Mouse (Mus musculus) spleen, postnatal 14 days (tissue): Measurements from ENCODE around the gene Oxsr1.
A peak's percentile ranks its signal among the peaks of the same experiment; 100 is the strongest.
"Not testable (repeated sequence)": the region's sequence is repeated elsewhere in the genome, so short reads cannot be mapped to it uniquely, and the experiment has no call there.

ENCODE experiments used
- DNase-seq, 2 experiments: peaks; one replicate each; pipeline ENCODE4 v3.0.0; 2021 to 2022; ENCODE audit warnings: low spot score in 2 of 2

Oxsr1 gene

DNA sequence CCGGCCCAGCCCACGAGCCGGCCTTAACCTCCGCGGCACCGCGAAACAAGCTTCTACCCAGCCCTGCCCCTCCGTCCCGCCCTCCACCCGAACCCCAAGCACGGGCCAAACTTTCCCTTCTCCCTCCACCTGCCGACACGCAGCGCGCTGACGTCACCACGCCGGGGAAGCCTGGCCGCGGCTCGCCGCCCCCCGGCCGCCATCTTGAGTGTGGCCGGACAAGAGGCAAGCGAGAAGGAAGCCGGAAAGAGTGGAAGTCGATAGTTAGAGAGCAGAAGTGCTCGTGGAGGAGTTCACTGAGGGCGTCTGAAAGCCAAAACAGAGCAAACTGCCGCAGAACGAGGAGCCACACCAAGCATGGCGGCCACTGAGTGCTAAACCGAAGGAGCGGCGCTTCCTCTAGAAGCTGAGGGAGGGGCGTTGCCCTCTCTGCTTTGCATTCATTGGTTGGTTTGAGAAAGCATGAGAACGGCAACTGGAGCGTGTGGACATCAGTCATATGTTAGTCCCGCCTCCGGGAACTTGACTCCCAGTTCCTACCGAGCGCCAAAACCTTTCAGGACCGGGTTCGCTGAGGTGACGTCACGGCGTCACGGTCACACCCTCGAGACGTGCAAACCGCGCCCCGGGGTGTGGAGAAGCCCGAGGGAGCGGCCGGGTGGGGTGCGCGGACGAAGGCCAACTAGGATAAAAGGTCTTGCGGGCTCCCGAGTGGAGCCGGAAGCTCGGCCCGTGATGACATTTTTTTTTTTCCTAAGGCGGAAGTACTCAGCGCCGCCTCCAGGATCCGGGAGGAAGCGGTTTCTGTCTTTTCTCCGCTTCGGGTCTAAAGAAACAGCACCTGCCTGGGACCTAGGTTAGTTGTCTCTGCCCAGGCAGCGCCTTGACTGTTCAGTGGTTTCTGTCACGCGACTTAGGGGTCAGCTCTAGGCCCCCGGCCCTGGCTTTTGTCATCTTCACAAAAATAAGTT lies at the start of gene Oxsr1:
Gene Oxsr1 (minus strand): TSS at position 139 of the 971 bp plus-strand sequence.
- DNase-seq = peak; percentile 96

DNA sequence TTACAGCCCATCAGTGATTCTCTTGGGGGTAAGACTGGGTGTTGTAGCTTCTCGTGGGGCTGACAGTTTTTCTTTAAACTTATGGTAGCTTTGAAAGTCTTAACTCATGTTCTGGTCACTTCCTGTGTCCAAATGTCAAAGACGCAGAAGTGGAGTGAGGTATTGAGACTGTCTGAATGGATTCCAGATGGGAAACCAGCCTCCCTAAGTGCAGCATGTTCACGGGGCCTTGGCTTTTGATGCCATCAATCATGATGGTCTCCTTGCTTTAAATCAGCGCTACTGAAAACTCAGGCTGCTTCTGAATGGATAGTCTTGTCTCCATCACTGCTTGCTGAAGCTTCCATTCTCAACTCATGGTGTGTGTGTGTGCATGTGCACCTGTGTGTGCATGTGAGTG lies 49.0 kb upstream of the Oxsr1 start:
- no peak for DNase-seq

DNA sequence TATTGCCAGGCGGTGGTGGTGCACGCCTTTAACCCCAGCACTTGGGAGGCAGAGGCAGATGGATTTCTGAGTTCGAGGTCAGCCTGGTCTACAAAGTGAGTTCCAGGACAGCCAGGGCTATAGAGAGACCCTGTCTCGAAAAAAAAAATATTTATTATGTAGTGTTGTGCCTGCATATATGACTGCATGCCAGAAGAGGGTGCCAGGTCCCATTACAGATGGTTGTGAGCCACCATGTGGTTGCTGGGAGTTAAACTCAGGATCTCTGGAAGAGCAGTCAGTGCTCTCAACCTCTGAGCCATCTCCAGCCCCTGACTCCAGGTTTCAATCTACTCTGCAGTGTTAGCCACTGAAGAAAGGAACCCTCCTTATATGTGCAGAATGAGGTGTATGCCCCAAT lies 48.5 kb upstream of the Oxsr1 start:
- DNase-seq = not testable (repeated sequence)

DNA sequence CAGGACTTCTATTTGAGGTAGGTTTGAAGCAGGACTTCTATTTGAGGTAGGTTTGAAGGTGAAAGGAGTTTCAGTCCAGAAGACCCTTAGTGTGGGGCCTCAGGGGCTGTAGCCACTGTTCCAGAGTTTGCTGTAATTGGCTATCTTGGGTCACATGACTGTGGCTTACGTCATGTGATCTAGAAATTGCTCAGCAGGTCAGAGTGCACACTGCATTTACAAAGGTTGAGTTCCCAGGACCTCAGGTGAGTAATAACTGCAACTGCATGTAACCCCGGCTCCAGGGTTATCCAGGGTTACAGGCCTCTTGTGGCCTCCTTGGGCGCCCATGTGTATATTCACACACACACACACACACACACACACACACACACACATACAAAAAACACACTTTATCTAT lies 46.1 kb upstream of the Oxsr1 start:
- DNase-seq = no peak

DNA sequence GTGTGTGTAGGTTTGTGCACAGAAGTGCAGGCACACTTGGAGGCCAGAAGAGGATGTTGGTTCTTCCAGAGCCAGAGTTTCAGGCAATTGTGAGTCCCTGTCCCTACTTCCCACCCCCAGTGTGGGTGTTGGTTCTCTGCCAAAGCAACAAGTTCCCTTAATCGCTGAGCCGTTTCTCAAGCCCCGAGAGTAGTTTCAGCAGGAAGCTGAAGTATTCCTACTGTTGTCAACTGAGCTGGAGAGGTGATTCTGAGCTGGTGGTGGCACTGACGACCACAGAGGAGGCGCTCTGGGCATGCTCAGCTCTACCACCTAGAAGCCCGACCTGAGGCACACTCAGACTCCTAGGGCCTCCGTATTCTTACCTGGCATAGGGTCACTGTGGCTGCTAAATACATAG lies 43.1 kb upstream of the Oxsr1 start, which contains the start of gene Slc22a14:
Gene Slc22a14 (minus strand): TSS at position 270 of the 400 bp plus-strand sequence.
- no peak for DNase-seq

DNA sequence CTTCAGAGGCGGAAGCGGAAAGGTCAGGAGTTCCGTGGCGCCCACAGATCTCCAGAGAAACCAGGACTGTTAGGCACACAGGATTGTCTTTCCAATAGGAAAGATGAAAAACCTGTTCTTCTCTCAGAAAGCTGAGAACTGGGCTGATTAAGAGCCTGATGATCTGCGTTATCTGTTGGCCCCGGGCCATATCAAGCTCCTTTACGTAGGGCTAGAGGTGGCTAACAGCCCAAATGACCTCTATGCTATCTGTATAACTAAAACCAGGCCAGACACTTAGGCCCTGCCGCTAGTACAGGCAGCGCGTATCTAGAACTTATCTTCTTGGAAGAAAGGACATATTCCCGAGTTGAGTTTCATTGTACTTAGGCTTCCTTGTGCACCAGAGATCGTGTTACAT lies 41.0 kb upstream of the Oxsr1 start:
- no peak for DNase-seq

DNA sequence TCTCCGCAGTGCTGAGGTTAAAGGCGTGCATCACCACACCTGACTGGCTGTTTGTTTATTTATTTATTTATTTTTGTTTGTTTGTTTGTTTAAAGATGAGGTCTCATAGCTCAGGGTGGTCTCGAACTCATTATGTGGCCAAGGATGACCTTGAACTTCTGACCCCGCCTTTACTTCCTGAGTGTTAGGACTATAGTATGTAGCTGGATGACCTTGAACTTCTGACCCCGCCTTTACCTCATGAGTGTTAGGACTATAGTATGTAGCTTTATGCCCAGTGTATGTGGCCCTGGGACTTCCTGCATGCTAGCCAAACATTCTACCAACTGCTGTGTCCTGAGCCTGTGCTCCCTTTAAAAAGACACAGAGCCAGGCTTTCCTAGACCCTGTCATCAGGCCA lies 39.2 kb upstream of the Oxsr1 start:
- no peak for DNase-seq

DNA sequence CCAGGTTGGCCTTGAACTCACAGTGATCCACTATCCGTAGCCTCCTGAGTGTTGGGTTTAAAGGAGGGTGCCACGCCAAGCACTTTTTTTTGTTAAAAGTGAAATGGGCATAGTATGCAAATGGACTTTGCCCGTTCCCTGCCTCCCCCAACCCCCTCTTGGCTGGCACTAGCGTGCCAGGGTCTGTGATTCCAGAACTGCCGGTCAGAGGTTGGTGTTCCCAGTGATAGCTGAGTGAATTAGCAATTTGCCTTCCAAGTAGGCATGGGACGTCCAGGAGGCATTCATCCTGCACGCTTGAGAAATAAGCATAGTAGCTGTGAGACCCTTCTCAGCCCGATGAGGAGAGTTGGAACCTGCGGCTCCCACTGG lies 35.8 kb upstream of the Oxsr1 start:
- no peak for DNase-seq

DNA sequence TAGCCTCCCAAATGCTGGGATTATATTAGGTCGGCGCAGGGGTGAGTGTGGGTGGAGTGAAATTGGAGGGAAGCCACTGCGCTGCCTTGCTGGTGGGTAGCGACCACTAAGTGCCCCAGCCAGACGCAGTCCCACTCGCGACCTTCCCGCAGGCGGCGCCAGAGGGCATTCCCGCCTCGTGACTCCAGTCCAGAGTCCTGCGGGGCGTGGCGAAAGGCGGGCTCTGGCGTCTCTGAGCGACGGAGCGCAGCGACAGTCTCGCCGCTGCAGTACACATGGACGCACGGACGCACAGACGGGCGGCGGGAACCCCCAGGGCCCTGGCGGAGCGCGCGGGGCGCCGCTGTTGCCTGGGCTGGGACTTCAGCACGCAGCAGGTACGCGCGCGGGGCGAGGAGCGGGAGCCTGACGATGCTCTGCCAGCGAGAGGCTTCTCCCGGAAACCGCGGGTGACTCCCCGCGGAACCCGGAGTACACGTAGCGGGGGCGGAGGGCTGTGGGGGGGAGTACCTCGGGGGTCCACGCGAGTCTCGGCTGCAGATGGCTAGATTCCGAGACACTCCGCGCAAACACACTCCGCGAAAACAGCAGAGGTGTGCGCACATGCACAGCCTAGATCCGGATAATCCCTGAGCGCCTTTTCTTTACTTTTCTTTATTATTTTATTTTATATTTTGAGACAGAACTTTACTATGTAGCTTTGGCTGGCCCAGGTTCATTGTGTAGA lies 35.3 kb upstream of the Oxsr1 start, which contains the start of gene Xylb:
Gene Xylb (plus strand): TSS at position 51 of the 727 bp plus-strand sequence.
- DNase-seq = peak; percentile 75 to 81

DNA sequence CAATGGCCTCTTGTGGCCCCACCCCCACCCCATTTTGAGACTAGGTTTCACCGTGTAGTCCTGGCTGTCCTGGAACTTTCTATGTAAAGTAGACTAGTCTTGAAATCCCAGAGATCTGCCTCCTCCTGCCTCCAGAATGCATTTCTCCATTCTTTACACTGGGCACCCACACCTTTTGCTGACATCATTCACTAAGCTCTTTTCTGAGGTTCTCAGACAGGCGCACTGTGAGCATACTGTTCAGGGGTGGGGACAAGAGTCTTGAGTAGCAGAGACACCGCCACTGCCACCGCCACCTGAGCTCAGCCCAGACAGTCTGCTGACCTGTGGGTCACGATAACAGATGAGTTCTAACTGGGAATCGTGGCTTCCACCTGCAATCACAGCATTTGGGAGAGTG lies 33.7 kb upstream of the Oxsr1 start:
- DNase-seq = no peak

DNA sequence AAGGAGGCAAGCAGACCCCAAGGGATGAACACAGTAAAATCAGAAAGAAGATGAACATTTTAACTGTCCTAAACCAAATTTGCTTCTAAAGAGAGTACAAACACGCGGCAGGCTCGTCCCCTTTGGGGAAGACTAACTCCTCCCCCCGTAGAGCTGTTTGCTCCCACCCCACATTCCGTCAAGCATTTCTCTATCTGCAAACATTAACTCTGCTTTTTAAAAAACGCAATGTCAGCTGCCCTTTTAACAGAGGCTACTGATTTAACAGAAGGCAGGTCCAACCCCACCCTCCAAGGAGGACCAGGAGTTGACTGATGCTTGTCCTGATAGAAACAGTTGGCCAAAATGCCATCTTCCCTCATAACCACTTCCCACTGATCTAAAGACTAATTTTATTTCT lies 31.7 kb upstream of the Oxsr1 start:
- no peak for DNase-seq

DNA sequence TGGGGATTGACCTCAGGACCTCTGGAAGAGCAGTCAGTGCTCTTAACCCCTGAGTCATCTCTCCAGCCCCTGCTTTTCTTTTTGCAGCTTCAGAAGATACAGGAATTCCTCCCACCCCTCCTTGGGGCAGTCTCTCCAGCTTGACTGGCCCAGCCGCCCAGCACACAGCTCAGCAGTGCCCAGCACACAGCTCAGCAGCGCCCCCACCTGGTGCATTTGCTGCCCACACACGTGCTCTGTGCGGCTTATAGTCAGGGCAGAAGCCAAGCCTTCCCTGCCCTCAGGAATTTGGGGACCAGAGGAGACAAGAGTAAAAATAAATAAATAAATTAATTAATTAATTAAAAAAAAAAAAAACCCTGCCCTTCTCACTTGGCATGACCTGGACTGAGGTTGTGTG lies 29.8 kb upstream of the Oxsr1 start:
- peak; percentile 53 to 74 for DNase-seq

DNA sequence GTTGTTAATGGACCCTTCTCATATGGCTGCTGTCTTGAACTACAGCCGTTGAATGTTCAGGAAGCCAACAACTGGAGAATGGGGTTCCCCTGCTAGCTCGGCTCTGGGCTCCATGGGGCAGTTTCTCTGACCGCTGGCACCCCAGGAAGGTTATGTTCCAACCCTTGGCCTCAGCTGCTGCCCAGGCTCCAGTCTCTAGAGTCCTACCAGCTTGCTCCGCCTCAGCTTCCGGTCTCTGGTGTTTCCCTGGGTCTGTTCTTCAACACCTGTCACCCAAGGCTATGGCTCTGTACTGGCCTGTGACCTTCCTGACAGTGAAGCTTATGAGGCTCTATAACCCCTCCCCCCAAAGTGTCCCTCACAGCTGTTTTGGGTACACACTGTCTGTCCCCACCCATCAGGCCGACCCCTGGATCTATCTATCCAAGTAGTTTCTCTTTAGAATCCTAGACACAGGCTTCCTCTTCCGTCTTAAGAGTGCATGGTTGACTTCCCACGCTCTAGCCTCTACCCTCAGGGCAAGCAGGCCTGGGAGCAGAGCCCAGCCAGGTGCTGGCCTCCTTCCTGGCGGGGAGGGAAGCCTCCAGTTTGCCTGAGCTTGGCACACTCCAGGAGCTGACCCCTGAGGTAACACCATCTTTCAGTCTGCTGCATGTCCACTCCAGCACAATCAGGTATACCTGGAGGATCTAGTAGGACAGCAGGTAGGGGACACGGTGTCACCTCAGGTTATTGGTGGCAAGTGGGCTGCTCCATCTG lies 28.9 kb upstream of the Oxsr1 start:
- no peak for DNase-seq

DNA sequence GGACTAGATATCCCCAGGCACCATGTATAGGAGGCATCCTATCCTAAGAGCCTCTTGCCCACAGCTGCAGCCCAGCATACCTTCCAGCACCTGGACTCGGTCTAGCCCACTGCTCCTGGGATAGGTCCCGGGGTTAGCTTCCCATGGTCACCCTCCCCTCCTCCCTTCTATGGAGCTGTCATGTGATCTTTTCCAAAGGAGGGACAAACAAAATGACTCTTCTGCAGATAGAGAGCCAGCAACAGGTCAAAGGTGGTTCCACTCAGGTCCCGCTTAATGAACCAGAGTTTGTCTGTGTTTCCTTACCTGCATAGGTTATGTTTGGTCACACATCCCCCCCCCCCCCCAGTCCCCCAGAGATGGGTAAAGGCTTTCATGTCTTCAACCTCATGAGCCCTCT lies 28.3 kb upstream of the Oxsr1 start:
- DNase-seq = no peak

DNA sequence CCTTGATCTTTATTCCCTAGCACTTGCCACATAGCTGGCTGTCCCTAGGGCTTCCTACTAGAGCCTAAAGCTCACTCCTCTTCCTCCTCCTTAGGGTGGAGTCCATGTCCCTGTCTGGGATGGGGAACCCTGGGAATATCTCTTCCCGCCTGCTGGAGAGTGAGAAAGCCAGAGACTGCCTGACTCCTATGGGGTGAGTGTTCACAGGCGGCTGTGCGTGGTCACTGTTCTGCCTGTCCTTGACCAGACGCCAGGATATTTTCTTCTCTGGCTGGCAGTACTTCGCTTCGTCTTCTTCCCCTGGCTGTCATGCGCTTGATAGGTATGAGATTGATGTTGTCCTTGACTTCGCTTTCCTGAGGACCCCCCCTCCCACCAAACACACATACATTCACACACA lies 24.1 kb upstream of the Oxsr1 start:
- no peak for DNase-seq

DNA sequence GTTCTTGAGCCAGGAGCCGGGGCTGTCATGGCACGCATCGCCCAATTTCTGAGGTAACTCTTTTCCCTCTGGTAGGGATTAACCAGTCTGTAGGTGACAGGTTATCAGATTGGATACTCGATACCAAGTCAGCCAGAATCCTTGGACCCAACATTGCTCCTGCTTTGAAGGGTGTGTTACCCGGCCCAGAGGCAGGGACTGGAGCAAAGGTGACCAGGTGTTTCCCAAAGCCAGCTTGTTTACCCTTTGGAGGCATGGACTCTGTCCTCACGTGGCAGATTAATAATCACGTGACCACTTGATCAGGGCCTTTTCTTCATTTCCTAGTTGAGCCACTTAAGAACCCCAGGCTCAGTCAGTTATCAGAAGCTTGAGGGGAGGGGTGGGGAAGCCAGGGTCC lies 20.5 kb upstream of the Oxsr1 start:
- DNase-seq = no peak

DNA sequence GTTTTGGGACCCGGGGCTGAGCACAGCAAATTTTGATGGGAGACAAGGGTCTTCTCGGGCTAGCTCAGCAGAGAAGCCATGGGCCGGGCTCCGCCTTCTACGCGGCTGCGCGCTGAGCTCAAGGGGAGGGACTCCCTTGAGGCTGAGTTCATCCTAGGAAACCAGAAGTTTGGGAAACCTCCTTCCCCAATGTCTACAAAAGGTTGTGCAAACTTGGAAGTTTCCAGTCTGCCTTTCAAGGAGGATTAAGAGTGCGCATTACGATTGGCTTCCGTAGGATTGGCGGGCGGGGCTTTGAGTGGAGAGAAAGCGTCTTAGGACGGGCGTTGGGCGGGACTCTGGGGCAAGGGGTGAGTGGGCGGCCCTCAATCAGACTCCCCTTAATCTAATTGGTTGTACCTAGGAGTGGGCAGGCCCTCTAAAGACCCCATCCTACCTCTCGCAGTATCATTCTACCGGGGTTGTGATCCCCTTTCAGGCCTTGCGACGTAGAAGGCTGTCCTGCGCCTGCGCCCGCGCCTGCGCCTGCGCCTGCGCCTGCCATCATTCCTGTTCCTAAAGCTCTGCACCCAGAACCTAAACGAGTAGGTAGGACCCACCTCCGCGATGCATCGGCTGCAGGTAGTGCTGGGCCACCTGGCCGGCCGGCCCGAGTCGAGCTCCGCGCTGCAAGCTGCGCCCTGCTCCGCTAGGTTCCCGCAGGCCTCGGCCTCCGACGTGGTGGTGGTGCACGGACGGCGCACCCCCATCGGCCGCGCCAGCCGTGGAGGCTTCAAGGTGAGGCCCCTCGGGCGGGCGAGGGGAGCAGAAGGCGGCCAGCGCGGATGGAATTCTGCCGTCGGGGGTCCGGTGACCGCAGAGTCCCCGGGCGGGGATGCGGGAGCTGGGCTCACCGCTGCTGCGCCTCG lies 18.9 kb upstream of the Oxsr1 start, which contains the start of gene Myd88:
Gene Myd88 (minus strand): TSS at position 503 of the 908 bp plus-strand sequence.
- peak; percentile 72 to 78 for DNase-seq

DNA sequence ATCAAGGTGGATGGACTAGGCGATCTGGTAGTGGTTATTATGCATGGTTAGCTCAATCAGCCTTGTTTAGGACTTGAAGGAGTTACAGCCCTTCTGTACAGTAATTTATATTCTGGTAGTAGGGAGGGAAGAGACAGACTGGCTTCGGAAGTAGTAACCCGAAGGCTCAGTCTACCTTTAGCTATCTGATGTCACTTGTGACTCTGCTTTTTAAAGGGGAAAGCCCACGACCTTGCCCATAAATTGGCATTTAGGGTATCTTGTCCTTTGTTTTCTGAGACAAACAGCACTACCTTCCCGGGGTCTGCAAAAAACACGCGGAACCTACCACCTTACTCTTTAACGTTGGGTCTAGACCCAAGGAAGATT lies 18.0 kb upstream of the Oxsr1 start:
- no peak for DNase-seq

DNA sequence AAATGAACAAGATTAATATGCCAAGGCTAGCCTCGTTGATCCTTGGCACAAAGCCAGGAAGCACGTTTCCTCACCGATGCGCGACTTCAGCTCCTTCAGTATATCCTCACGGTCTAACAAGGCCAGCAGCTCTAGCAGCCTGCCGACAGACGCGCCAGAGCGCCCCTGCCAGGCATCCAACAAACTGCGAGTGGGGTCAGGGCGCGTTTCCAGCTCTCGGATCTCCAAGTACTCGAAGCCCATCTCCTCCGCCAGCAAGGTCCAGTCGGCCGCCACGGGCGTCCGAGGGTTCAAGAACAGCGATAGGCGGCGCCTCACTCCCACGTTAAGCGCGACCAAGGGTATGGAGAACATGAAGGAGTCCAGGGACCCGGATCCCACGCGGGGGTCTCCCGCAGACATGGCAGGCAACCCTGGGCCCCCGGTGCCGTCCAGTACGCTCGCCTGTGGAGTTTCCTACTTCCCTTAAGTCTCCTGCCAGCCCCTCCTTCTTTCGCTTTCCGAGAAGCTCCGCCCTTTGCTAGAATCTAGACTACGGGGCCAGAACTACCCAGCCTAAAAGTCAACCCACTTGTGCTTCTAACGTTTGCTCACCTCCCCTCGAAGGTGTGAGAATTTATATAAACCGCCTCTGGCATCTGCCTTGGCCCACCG lies 17.5 kb upstream of the Oxsr1 start, which contains the start of gene Acaa1a:
Gene Acaa1a (plus strand): TSS at position 119 of the 654 bp plus-strand sequence.
- peak; percentile 44 to 55 for DNase-seq

DNA sequence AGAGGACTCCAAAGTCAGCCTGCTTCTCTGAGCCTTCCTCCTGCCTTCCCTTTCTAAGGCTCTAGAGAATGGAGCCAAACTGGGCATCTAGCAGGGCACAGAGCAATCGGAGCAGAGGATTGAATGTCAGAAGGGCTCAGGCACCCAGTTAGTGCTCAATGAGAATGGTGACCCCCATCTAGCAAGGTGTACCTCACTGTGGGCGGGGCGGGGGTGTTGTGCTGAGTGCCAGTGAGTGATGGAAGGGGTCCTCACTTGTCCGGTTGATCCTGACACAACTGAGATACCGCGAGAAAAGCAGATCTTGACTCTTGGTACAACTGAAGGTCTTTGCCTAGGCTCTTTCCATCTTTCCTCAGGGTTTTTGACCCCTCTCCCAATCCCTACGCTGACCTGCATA lies 16.9 kb upstream of the Oxsr1 start:
- no peak for DNase-seq
